Mouse (Mus musculus) 3T3-L1 (cell line): ENCODE measurements at regions not wholly inside any gene's neighbourhood (a gene's known extent, or its start where the extent isn't known, plus 50 kb on each side); places are given as distances from the start of the nearest gene placed in this dataset.

Experiments used
- DNase-seq: peaks from one replicate; pipeline ENCODE4 v3.0.0-alpha.2; 2015; ENCODE audit warnings: low read depth, low spot score

DNA sequence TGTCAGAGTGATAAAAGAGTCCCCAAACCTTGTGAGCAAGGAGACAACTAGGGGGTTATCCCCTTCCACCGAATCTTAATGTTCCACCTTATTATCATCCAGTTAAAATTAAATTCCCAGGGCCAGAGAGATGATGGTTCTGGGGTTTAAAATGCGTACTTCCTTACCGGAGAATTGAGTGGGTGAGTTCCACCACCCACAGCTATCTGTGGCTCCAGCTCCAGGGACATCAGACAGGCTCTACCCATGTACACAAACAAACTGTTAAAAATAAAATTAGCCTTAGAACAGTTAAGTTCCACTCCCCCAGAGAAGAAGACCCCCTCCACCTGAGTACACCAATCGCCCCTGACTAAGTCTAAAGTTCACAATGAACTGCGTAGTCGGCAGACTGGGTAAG lies 52.0 kb upstream of the Mgat5 start:
- DNase-seq = no peak

DNA sequence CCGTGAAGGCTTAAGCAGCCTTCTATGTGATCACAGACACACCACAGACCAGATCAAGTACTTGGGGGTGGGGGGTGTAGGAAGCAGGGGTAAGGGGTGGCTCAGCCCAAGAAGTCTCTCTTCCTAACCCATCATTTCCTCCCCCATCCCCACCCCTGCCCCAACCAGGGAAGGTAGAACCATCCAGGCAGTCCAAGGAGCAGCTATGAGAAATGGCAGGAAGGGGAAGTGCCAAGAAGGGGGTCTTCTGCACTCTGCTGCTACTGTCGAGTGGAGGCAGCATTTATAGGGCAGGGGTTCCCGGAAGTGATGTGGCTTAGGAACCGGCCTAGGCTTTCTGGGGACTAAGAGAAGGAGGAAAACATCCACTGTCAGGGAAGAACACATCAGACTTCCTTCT lies 69.3 kb upstream of the Mgat5 start:
- no peak for DNase-seq

DNA sequence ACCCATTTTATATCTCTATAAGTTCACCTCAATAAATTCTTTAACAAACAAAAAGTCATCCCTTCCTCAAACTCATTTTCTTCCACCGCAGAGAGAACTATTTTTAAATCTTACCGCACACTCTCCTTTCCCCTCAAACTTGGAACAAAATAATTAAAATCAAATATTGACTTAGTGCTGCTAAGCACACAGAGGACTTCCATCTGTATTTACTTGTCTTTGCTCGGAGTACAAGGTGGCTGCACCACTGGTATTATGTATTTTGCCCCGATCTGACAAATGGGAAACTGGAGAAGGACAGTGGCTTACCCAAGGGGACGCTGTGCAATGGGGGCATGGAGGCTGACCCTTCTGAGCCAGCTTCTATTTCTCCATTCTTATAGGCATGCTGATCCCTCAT lies 72.9 kb upstream of the Mgat5 start:
- DNase-seq = no peak

GRCm38 (mm10) chr1:127124862-127125261 lies 80.0 kb upstream of the Mgat5 start:
- no peak for DNase-seq

- no peak for DNase-seq
Observed at GRCm38 (mm10) chr1:127118019-127118418, 86.8 kb upstream of the Mgat5 start.

DNA sequence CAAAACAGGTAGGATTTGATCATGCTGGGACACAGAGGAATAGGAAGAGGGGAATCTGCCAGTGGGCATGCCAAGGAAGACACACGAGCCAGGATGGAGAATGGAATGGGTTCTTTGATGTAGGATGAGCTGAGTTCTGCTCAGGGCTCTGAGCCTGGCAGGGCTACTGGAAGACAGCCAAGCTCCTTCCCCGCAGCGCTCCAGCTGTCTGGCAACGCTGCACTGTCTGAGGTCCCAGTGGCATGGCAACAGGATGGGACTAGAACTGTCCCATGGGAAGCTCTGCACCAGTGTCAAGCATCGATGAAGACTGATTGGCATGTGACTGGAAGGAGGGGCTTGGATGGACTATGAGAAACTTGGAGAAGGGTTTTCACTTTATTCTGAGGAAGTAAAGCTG lies 97.3 kb upstream of the Mgat5 start:
- DNase-seq = no peak

- no peak for DNase-seq
Observed at GRCm38 (mm10) chr1:127105861-127106260, 99.0 kb upstream of the Mgat5 start.

DNA sequence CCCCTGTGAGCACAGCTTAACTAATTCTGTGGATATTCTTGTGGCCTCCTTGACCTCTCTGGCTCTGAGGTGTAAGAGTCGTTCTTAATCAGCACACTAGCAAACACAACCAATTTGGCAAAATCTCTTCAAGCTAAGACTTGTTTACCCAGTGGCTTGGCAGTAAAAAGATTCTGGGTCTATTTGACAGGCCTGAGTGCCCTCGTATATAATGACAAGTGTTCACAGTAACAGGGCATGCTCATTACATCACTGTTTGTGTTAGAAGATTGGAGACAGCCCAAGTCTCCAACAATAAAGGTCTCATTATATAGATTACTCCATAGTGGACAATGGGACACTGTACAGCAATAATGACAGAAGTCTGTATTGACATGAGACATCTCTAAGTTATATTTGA lies 101.2 kb upstream of the Mgat5 start:
- no peak for DNase-seq

DNA sequence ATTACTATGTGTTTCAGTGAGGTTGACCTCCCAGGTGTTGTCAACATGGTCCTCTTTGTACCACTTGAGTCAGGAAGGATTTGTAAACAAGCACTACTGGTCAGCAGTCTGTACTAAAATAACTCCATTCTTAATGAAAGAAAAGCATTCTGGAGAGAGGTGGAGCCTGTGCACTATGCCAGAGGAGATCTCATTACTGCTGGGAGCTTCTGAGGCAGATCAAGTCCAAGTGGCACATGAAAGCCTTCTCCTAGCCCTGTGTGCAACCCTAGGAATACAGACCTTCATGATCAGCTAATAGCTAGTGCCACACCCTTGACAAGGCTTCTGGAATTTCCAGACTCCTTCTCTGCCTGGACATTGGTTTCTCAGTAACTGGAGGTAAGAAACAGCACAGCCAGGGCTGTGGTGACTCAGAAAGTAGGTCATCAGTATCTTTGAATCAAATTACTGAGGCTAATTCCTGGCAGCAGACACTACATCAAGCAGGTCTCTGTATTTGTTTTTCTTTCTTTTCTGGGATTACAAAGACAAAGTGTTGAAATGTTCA lies 105.9 kb upstream of the Mgat5 start:
- DNase-seq = peak; percentile 3

GRCm38 (mm10) chr1:127087616-127088015 lies 117.2 kb upstream of the Mgat5 start:
- no peak for DNase-seq

DNA sequence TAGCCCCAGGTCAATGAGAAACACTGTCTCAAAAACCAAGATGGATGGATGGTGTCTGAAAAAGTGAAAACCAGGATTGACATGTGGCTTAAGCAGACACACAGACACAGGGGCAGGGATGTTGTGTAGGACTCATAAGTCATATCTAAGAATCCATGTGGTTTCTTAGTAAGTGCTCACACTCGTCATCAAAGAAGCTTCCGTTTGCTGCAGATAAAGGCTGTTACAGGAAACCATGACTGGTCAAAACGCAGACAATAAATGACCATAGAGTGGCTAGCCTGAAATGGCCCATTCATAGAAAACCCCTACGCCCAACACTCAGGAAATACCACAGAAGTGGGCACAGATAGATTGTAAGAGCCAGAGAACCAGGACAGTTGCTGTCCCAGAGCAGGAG lies 118.8 kb upstream of the Mgat5 start:
- DNase-seq = no peak

DNA sequence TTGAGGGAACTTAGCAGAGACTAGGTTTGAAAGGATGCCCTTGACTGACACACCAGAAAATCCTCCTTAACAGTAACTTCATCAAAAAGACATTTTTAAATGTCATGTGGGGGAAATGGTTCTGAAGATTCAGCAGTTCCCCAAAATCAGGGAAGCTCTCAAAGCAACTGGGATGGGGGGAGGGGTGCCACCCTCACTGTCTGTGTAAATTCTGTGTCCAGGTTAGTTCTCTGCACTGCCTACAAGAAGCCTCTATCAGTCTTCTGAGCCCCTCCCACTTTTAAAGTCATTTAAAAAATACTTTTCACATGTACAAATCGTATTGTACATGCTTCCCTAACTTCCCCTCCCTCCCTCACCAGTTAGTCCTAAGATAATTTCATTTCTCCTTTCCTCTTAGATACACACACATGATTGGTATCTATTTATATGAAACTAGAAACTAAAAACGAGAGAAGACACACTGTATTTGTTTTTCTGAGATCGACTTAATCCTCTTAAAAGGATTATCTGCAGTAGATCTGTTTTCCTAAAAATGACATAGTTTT lies 121.0 kb upstream of the Mgat5 start:
- no peak for DNase-seq

DNA sequence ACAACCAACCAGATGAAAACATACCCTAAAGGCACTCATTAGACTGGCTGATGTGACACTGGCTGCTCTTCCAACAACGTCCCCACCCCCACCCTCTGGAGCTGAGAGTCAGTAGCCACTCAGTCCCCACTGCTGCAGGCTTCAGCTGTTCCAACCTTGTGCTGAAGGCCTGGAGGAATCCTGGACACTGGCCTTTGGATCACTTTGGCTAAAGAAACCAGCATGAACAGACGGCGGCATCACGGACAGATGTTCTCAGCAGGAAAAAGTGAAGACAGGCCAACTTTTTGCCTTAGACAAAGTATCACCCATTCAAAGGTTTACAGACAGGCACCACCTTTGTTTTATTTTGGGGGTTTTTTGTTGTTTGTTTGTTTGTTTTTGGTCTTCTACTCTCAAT lies 125.8 kb upstream of the Mgat5 start:
- DNase-seq = no peak

DNA sequence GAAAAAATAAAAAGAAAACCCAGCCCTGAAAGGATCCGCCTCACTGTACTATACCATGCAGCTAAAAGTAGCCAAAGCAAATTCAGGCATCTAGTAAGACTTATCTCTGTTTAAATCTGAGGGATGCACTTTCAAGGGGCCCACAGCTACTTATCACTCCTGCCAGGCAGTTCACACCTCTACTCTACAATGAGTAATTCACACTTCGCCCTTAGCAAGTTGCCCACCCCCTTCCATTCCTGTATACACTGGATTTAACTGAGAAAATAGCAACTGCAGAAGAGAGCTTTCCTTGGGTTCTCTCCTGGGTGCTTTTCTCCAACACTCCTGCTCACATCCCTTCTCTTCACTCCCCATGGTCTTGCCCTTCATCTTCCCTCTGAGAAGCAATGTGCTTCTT lies 142.4 kb upstream of the Mgat5 start:
- no peak for DNase-seq

GRCm38 (mm10) chr1:127045711-127046420 lies 158.9 kb upstream of the Mgat5 start:
- DNase-seq = no peak

DNA sequence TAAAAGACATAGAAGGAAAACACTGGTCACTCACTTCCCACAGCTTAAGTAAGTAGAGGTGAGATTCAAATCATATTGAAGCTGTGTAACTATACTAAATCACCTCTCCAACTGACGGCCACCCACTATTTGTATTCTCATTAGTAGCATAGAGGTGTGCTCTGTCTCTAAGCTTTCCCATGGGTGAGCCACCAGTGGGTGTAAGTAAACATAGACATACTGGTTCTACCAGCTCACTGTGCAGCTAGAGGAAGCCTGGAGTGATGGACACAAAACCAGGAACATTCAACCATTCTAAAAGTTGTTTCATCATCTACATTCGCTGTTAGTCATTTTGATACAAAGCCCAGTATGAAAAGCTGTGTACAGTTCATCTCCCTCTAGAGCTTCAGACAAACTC lies 170.1 kb upstream of the Mgat5 start:
- no peak for DNase-seq

DNA sequence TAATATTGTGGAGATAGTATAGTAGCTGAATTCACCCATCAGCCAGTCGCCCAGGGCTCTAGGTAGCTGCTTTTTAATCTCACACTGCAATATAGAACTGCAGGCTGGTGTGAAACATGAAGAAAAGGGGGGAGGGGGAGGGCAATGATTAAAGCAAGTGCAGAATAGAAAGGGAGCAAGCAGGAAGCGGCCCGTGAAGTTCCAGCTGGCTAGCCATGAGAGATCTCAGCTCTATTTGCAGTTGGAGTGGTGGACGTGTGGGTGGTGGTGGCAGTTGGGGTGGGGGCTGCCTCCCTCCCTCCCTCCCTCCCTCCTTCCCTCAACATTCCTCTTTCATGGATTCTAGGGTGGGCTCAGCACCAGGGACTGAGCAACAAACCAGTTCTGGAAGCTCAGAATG lies 173.3 kb upstream of the Mgat5 start:
- no peak for DNase-seq

DNA sequence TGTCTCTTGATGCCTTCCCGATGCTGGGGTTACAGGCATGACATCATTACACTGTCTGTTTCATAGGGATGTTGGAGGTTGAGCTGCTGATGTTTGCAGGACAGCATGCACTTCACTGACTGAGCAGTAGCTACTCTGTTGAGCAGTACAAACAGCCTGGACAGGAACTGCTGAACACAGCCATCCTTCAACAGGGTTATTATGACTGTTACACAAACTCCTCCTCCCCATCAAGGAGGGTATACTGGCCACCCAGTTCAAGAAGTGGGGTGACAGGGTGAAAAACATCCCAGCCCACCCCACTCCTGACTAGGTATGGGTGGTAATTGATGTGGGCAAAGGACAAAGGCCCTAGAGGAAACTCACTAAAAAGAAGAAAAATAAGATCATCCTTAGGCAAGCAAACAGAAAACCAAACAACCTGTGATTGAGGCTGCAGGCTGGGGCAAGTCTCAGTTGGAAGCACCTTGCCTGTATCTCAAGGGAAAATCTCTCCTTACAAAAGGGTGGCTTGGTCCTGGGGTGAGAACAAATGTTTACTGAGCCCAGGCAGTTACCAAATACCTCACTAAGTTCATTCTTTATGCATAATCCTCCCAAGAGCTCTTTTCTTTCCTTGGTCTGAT lies 175.8 kb upstream of the Mgat5 start:
- no peak for DNase-seq

DNA sequence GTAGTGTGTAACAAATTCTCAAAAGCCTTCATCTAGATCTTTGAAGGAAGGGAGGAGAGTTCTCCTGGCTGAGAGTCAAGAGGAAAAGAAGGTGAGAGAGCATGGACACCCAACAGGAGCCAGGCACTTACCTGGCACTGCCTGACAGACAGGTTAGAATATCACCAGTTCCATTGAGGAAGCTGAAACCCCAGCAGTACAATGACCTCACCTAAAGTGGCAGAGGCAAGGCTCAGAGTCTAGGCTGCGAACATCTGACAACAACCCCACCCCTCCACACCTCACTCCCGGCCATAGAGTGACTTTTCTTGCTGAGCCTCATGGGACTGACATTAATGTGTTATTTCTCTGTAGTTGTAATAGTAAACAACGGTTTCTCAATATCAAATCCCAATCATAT lies 181.7 kb upstream of the Mgat5 start:
- DNase-seq = no peak

- no peak for DNase-seq
Observed at GRCm38 (mm10) chr1:127017698-127018097, 187.1 kb upstream of the Nckap5 start.

GRCm38 (mm10) chr1:127015894-127016245 lies 185.3 kb upstream of the Nckap5 start:
- no peak for DNase-seq

GRCm38 (mm10) chr1:127015042-127015893 lies 184.7 kb upstream of the Nckap5 start:
- no peak for DNase-seq
